Mouse (Mus musculus) brain, embryonic 14.5 days (tissue): ENCODE measurements at regions not wholly inside any gene's neighbourhood (a gene's known extent, or its start where the extent isn't known, plus 50 kb on each side); places are given as distances from the start of the nearest gene placed in this dataset.

Experiments
- CTCF ChIP-seq: fragments of 200-500 bp; IDR thresholded peaks from 2 replicates; pipeline ENCODE4 v1.5.1; 2012; ENCODE audit warnings: inconsistent platforms, mild to moderate bottlenecking, moderate library complexity, borderline replicate concordance; ENCODE audit not compliant: insufficient read depth, insufficient read length; ENCODE audit errors: extremely low read depth
- POLR2A ChIP-seq: fragments of 200-500 bp; IDR thresholded peaks from 2 replicates; pipeline ENCODE4 v1.6.1; 2012; ENCODE audit warnings: mild to moderate bottlenecking, inconsistent platforms, borderline replicate concordance; ENCODE audit not compliant: poor library complexity, insufficient read depth, insufficient read length, severe bottlenecking; ENCODE audit errors: extremely low read depth

DNA sequence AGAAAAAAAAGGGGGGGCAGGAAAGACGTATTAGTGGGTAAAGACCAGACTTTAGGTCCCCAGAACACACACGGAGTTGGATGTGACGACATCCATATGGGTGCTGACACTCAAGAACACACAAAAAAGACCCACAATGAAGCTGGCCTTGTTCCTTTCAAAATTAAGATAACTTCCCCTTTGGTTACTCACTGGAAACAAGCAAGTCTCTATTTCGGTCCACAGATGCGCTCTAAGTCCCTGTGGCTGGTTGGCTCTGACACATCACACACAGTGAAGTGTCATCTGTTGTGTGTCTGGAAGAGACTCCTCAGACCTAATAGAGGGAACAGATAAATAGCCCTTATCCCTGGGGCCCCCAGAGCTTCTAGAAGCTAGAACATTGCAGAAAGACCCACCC, 79.8 kb downstream of the Ets2 start:
- TF ChIP-seq POLR2A = no peak
- TF ChIP-seq CTCF = no peak
